Mouse (Mus musculus) right cerebral cortex, adult 2 months (tissue): ENCODE results near the gene Lce1e.
"Not testable (repeated sequence)": the region's sequence is repeated elsewhere in the genome, so short reads cannot be mapped to it uniquely, and the experiment has no call there.

Source experiments
- DNase-seq, 2 experiments: peaks; one replicate each; pipeline ENCODE4 v3.0.0; 2021 to 2022; ENCODE audit warnings: low spot score in 2 of 2

The Lce1e gene

GRCm38 (mm10) chr3:92708974-92709373 lies at the start of gene Lce1e:
TSS of gene Lce1e (minus strand) at chr3:92709074.
- DNase-seq: no peak

GRCm38 (mm10) chr3:92753197-92753596 lies 44.3 kb upstream of the Lce1e start:
- no peak for DNase-seq

- DNase-seq: no peak
These were observed 43.4 kb upstream of the Lce1e start, which contains the start of gene Lce1g for GRCm38 (mm10) chr3:92752238-92752637. TSS of gene Lce1g (minus strand) at chr3:92752338.

GRCm38 (mm10) chr3:92738996-92739395 lies 30.1 kb upstream of the Lce1e start, which contains the start of gene Gm38119:
TSS of gene Gm38119 (minus strand) at chr3:92739096.
- no peak for DNase-seq

- DNase-seq: no peak
These were observed 13.8 kb upstream of the Lce1e start for GRCm38 (mm10) chr3:92722631-92723030.

- no peak for DNase-seq
These were observed 11.4 kb upstream of the Lce1e start, which contains the start of gene Lce1f for GRCm38 (mm10) chr3:92720250-92720649. TSS of gene Lce1f (minus strand) at chr3:92720350.

GRCm38 (mm10) chr3:92715122-92715521 lies 6.2 kb upstream of the Lce1e start:
- DNase-seq: no peak

- no peak for DNase-seq
These were observed 14.3 kb downstream of the Lce1e start for GRCm38 (mm10) chr3:92694613-92695012.

- DNase-seq: no peak
These were observed 17.2 kb downstream of the Lce1e start for GRCm38 (mm10) chr3:92691688-92692087.

GRCm38 (mm10) chr3:92689154-92689553 lies 19.7 kb downstream of the Lce1e start:
- not testable (repeated sequence) for DNase-seq

GRCm38 (mm10) chr3:92687110-92687509 lies 21.8 kb downstream of the Lce1e start, which contains the start of gene Lce1d:
TSS of gene Lce1d (minus strand) at chr3:92687210.
- no peak for DNase-seq

- no peak for DNase-seq
These were observed 29.9 kb downstream of the Lce1e start, which contains the start of gene Lce1c for GRCm38 (mm10) chr3:92678947-92679346. TSS of gene Lce1c (plus strand) at chr3:92679247.

- DNase-seq: no peak
These were observed 38.7 kb downstream of the Lce1e start, which contains the start of gene Lce1a2 for GRCm38 (mm10) chr3:92670215-92670614. TSS of gene Lce1a2 (minus strand) at chr3:92670315.
